Mouse (Mus musculus): ENCODE measurements around the gene Banp. TPM values are rescaled to one million over a fixed set of nuclear protein-coding genes. Genes with fewer than 3 reads are reported as not detected.

The Banp gene
- polyA plus RNA-seq, 1 experiment from 2014 or later: 55.4 TPM

- Histone ChIP-seq H3K9me3 (replicated peaks) (no peaks in the 10 kb centered on the region), H3K27me3 (ENCODE audit: low read depth, poor library complexity, severe bottlenecking) (no peaks in the 10 kb centered on the region), H3K4me3 (peak overlapping the region; percentile 51), H3K4me1 (peaks cover 46% of the 10 kb centered on the region), H3K27ac (peak overlapping the region; percentile 92), H3K36me3 (0 out of 2 replicates have a peak, but pooled peaks cover 5% of the 10 kb centered on the region)
- under 1% methylated on average over 18 of the region's 18 CpGs for WGBS
- DNase-seq (ENCODE audit: low spot score): peak; percentile 96
These were observed 1.8 kb upstream of the Banp start for GRCm38 (mm10) chr8:121947753-121948141.

GRCm38 (mm10) chr8:121948321-121949145 lies 1.0 kb upstream of the Banp start:
- DNase-seq (ENCODE audit: low spot score): no peak
- WGBS: 59% methylated on average over 19 of the region's 19 CpGs
- Histone ChIP-seq H3K9me3 (replicated peaks) (no peaks in the 10 kb centered on the region), H3K36me3 (peaks cover 11% of the 10 kb centered on the region), H3K4me3 (peak overlapping the region; percentile 51), H3K27ac (peak overlapping the region; percentile 92), H3K4me1 (peaks cover 48% of the 10 kb centered on the region), H3K27me3 (ENCODE audit: low read depth, poor library complexity, severe bottlenecking) (no peaks in the 10 kb centered on the region)

GRCm38 (mm10) chr8:121949941-121950748 lies 595 bp downstream of the Banp start:
- Histone ChIP-seq H3K9me3 (replicated peaks) (no peaks in the 10 kb centered on the region), H3K4me3 (peak overlapping the region; percentile 97), H3K27me3 (ENCODE audit: low read depth, poor library complexity, severe bottlenecking) (no peaks in the 10 kb centered on the region), H3K36me3 (peaks cover 28% of the 10 kb centered on the region), H3K27ac (peak overlapping the region; percentile 92), H3K4me1 (peaks cover 48% of the 10 kb centered on the region)
- DNase-seq (ENCODE audit: low spot score): peak; percentile 98
- under 1% methylated on average over 66 of the region's 66 CpGs for WGBS

- WGBS: 2% methylated on average over 97 of the region's 97 CpGs
- Histone ChIP-seq H3K4me1 (peaks cover 48% of the 10 kb centered on the region), H3K27ac (peak overlapping the region; percentile 92)
These were observed 1.5 kb downstream of the Banp start for GRCm38 (mm10) chr8:121950749-121951655.

GRCm38 (mm10) chr8:121951656-121952009 lies 2.1 kb downstream of the Banp start:
- 37% methylated on average over 7 of the region's 7 CpGs for WGBS
- Histone ChIP-seq H3K27me3 (ENCODE audit: low read depth, poor library complexity, severe bottlenecking) (no peaks in the 10 kb centered on the region), H3K4me3 (peak overlapping the region; percentile 97), H3K36me3 (peaks cover 39% of the 10 kb centered on the region), H3K27ac (peak overlapping the region; percentile 92), H3K9me3 (replicated peaks) (no peaks in the 10 kb centered on the region), H3K4me1 (peaks cover 47% of the 10 kb centered on the region)
- DNase-seq (ENCODE audit: low spot score): no peak

More at GRCm38 (mm10) chr8:121950749-121951655, 1.5 kb downstream of the Banp start:
- peak; percentile 57 for DNase-seq (ENCODE audit: low spot score)
- peak overlapping the region; percentile 97 for H3K4me3 ChIP-seq
- no peaks in the 10 kb centered on the region for H3K27me3 ChIP-seq (ENCODE audit: low read depth, poor library complexity, severe bottlenecking)
- no peaks in the 10 kb centered on the region for H3K9me3 ChIP-seq (replicated peaks)
- H3K36me3 ChIP-seq: peaks cover 36% of the 10 kb centered on the region

- Histone ChIP-seq H3K36me3 (peaks cover 42% of the 10 kb centered on the region), H3K4me3 (peak overlapping the region; percentile 97), H3K27ac (no peak overlapping the region), H3K27me3 (ENCODE audit: low read depth, poor library complexity, severe bottlenecking) (no peaks in the 10 kb centered on the region), H3K4me1 (peaks cover 42% of the 10 kb centered on the region), H3K9me3 (replicated peaks) (no peaks in the 10 kb centered on the region)
- DNase-seq (ENCODE audit: low spot score): no peak
These were observed 2.6 kb downstream of the Banp start for GRCm38 (mm10) chr8:121952122-121952521.

- 97% methylated on average over 7 of the region's 7 CpGs for WGBS
- Histone ChIP-seq H3K4me3 (peak overlapping the region; percentile 97), H3K36me3 (peaks cover 44% of the 10 kb centered on the region), H3K9me3 (replicated peaks) (no peaks in the 10 kb centered on the region), H3K4me1 (peaks cover 35% of the 10 kb centered on the region), H3K27ac (no peak overlapping the region), H3K27me3 (ENCODE audit: low read depth, poor library complexity, severe bottlenecking) (no peaks in the 10 kb centered on the region)
- no peak for DNase-seq (ENCODE audit: low spot score)
These were observed 3.2 kb downstream of the Banp start for GRCm38 (mm10) chr8:121952800-121953199.

GRCm38 (mm10) chr8:121953821-121954545 lies 4.4 kb downstream of the Banp start:
- H3K27ac ChIP-seq: no peak overlapping the region

GRCm38 (mm10) chr8:121954981-121955555 lies 5.5 kb downstream of the Banp start:
- Histone ChIP-seq H3K27ac (no peak overlapping the region), H3K4me3 (no peak overlapping the region), H3K27me3 (ENCODE audit: low read depth, poor library complexity, severe bottlenecking) (no peaks in the 10 kb centered on the region), H3K9me3 (replicated peaks) (no peaks in the 10 kb centered on the region), H3K36me3 (peaks cover 52% of the 10 kb centered on the region), H3K4me1 (peaks cover 21% of the 10 kb centered on the region)
- no peak for DNase-seq (ENCODE audit: low spot score)
- WGBS: 84% methylated on average over 10 of the region's 10 CpGs

More at GRCm38 (mm10) chr8:121953821-121954545, 4.4 kb downstream of the Banp start:
- Histone ChIP-seq H3K27me3 (ENCODE audit: low read depth, poor library complexity, severe bottlenecking) (no peaks in the 10 kb centered on the region), H3K36me3 (peaks cover 48% of the 10 kb centered on the region), H3K4me3 (no peak overlapping the region), H3K4me1 (peaks cover 24% of the 10 kb centered on the region), H3K9me3 (replicated peaks) (no peaks in the 10 kb centered on the region)
- DNase-seq (ENCODE audit: low spot score): no peak
- 78% methylated on average over 3 of the region's 3 CpGs for WGBS

GRCm38 (mm10) chr8:121955825-121956500 lies 6.4 kb downstream of the Banp start:
- no peak overlapping the region for H3K4me3 ChIP-seq
- H3K4me1 ChIP-seq: peaks cover 21% of the 10 kb centered on the region
- no peaks in the 10 kb centered on the region for H3K9me3 ChIP-seq (replicated peaks)
- no peaks in the 10 kb centered on the region for H3K27me3 ChIP-seq (ENCODE audit: low read depth, poor library complexity, severe bottlenecking)
- H3K36me3 ChIP-seq: peaks cover 60% of the 10 kb centered on the region
- DNase-seq (ENCODE audit: low spot score): no peak
- no peak overlapping the region for H3K27ac ChIP-seq
- WGBS: 74% methylated on average over 1 of the region's 1 CpGs

- Histone ChIP-seq H3K4me3 (no peak overlapping the region), H3K4me1 (peaks cover 3% of the 10 kb centered on the region; the same call in 1 of the 2 replicates), H3K9me3 (replicated peaks) (no peaks in the 10 kb centered on the region), H3K27me3 (ENCODE audit: low read depth, poor library complexity, severe bottlenecking) (no peaks in the 10 kb centered on the region), H3K27ac (no peak overlapping the region), H3K36me3 (peaks cover 50% of the 10 kb centered on the region)
- no peak for DNase-seq (ENCODE audit: low spot score)
- 88% methylated on average over 1 of the region's 1 CpGs for WGBS
These were observed 8.8 kb downstream of the Banp start for GRCm38 (mm10) chr8:121958395-121958794.
